ENCODE assay signal across 8 mouse cellular contexts in genomic region chr17:34196941-34197894, GRCm38 (mm10). TPM values are rescaled to one million over a fixed set of nuclear protein-coding genes. Genes with fewer than 3 reads are reported as not detected.
DNase-seq lines count a peak whose midpoint lies in the region; ATAC-seq lines count a peak whose summit lies in the region.

Gene Psmb8, plus strand, starts transcription at chr17:34197721.

- 5% methylated on average over 41 of the region's 41 CpGs for WGBS in forebrain, embryonic 12.5 days
- WGBS in heart, embryonic 16.5 days = 4% methylated on average over 41 of the region's 41 CpGs
- WGBS in liver, embryonic 13.5 days (ENCODE audit: insufficient replicate concordance) = 4% methylated on average over 41 of the region's 41 CpGs
- WGBS in stomach, embryonic 14.5 days = 6% methylated on average over 41 of the region's 41 CpGs

- ATAC-seq in forebrain, embryonic 12.5 days (ENCODE audit: low FRiP score) = peak; percentile 63
- peak; percentile 85 for ATAC-seq in heart, embryonic 16.5 days (replicated peaks; ENCODE audit: extremely low read depth, insufficient read depth, low FRiP score)
- peak; percentile 30; the same call in 1 of the 2 replicates for ATAC-seq in liver, embryonic 13.5 days (ENCODE audit: low read depth)
- ATAC-seq in stomach, embryonic 14.5 days (ENCODE audit: insufficient number of reproducible peaks, insufficient read depth, low FRiP score, low read depth) = peak; percentile 79; the same call in 1 of the 2 replicates

- peaks cover 19% of the 10 kb centered on the region for H3K4me1 ChIP-seq in forebrain, embryonic 12.5 days
- peaks cover 10% of the 10 kb centered on the region; the same call in 1 of the 2 replicates for H3K4me1 ChIP-seq in heart, embryonic 16.5 days (ENCODE audit: control insufficient read depth, insufficient read depth, low read length)
- H3K4me1 ChIP-seq in liver, embryonic 13.5 days (replicated peaks) = peaks cover 24% of the 10 kb centered on the region
- 0 out of 2 replicates have a peak, but pooled peaks cover 5% of the 10 kb centered on the region for H3K4me1 ChIP-seq in stomach, embryonic 14.5 days (ENCODE audit: control insufficient read depth, insufficient read depth, low read length)

- H3K9me3 ChIP-seq in forebrain, embryonic 12.5 days = no peaks in the 10 kb centered on the region
- H3K9me3 ChIP-seq in heart, embryonic 16.5 days (replicated peaks; ENCODE audit: control insufficient read depth, low read length) = no peaks in the 10 kb centered on the region
- H3K9me3 ChIP-seq in liver, embryonic 13.5 days (replicated peaks) = no peaks in the 10 kb centered on the region
- no peaks in the 10 kb centered on the region for H3K9me3 ChIP-seq in stomach, embryonic 14.5 days (ENCODE audit: control insufficient read depth, low read depth, low read length)

- H3K27ac ChIP-seq in forebrain, embryonic 12.5 days = no peak within 1 kb of the TSS
- H3K27ac ChIP-seq in heart, embryonic 16.5 days (ENCODE audit: low read length) = peak within 1 kb of the TSS; percentile 62
- no peak within 1 kb of the TSS for H3K27ac ChIP-seq in liver, embryonic 13.5 days
- H3K27ac ChIP-seq in stomach, embryonic 14.5 days (ENCODE audit: low read length) = no peak within 1 kb of the TSS

- H3K9ac ChIP-seq in forebrain, embryonic 12.5 days = no peak within 1 kb of the TSS
- peak within 1 kb of the TSS; percentile 75 for H3K9ac ChIP-seq in heart, embryonic 16.5 days (ENCODE audit: low read length)
- peak within 1 kb of the TSS; percentile 59; the same call in 1 of the 2 replicates for H3K9ac ChIP-seq in liver, embryonic 13.5 days
- H3K9ac ChIP-seq in stomach, embryonic 14.5 days (replicated peaks; ENCODE audit: low read depth, low read length) = 0 out of 2 replicates have a peak within 1 kb of the TSS, but pooled peaks have one; percentile 21

- peak; percentile 74 to 85 for DNase-seq in CD8-positive naive resting alpha-beta T cell, adult 2 months (ENCODE audit: low read depth in 2 of 2, low spot score in 2 of 2)
- DNase-seq in c-Kit-positive CD71-positive TER-119-positive erythroid progenitor cells, embryonic 14.5 days (ENCODE audit: low spot score) = peak; percentile 44
- peak; percentile 94 to 96 for DNase-seq in kidney, postnatal 25 days
- DNase-seq in liver, embryonic 13.5 days = peak; percentile 25
- DNase-seq in natural killer cell, adult 2 months (ENCODE audit: low spot score in 2 of 2) = peak; percentile 87 to 90

- peak within 1 kb of the TSS; percentile 39 for H3K4me3 ChIP-seq in forebrain, embryonic 12.5 days (replicated peaks)
- peak within 1 kb of the TSS; percentile 69 for H3K4me3 ChIP-seq in heart, embryonic 16.5 days (ENCODE audit: low read length)
- H3K4me3 ChIP-seq in liver, embryonic 13.5 days (replicated peaks) = peak within 1 kb of the TSS; percentile 59
- H3K4me3 ChIP-seq in stomach, embryonic 14.5 days (ENCODE audit: low read depth, low read length) = peak within 1 kb of the TSS; percentile 40

- H3K4me2 ChIP-seq in forebrain, embryonic 12.5 days = peak within 1 kb of the TSS; percentile 64
- peak within 1 kb of the TSS; percentile 89 for H3K4me2 ChIP-seq in heart, embryonic 16.5 days (ENCODE audit: low read depth, low read length)
- peak within 1 kb of the TSS; percentile 68 for H3K4me2 ChIP-seq in liver, embryonic 13.5 days
- peak within 1 kb of the TSS; percentile 62 for H3K4me2 ChIP-seq in stomach, embryonic 14.5 days (replicated peaks; ENCODE audit: low read depth, low read length)

- H3K36me3 ChIP-seq in forebrain, embryonic 12.5 days (replicated peaks) = no peaks in the 10 kb centered on the region
- no peaks in the 10 kb centered on the region for H3K36me3 ChIP-seq in heart, embryonic 16.5 days (ENCODE audit: control insufficient read depth, insufficient read depth)
- no peaks in the 10 kb centered on the region for H3K36me3 ChIP-seq in liver, embryonic 13.5 days
- H3K36me3 ChIP-seq in stomach, embryonic 14.5 days (ENCODE audit: control insufficient read depth, insufficient read depth, low read length) = no peaks in the 10 kb centered on the region

- peaks cover 96% of the 10 kb centered on the region for H3K27me3 ChIP-seq in forebrain, embryonic 12.5 days
- H3K27me3 ChIP-seq in heart, embryonic 16.5 days (ENCODE audit: control insufficient read depth, insufficient read depth, low read length) = peaks cover 52% of the 10 kb centered on the region
- peaks cover 78% of the 10 kb centered on the region for H3K27me3 ChIP-seq in liver, embryonic 13.5 days
- peaks cover 36% of the 10 kb centered on the region for H3K27me3 ChIP-seq in stomach, embryonic 14.5 days (ENCODE audit: control insufficient read depth, insufficient read depth, low read length)

RNA-seq across cellular contexts. Expression of gene Psmb8, which starts in this region (rescaled TPM):
- polyA plus RNA-seq in forebrain, embryonic 12.5 days (2016; fragmentation: Nextera tagmentation; extraction: Ambion mirVana) = 0.53 and 1.7 TPM in 2 replicates
- polyA plus RNA-seq in heart, embryonic 16.5 days (2015; fragmentation: Nextera tagmentation; extraction: Ambion mirVana) = 31.8 and 87.6 TPM in 2 replicates
- polyA plus RNA-seq in liver, embryonic 13.5 days (2015; fragmentation: Nextera tagmentation; extraction: Ambion mirVana) = 15.3 and 18.0 TPM in 2 replicates
- polyA plus RNA-seq in stomach, embryonic 14.5 days (2014; fragmentation: Nextera tagmentation; extraction: Ambion mirVana) = 5.9 and 8.3 TPM in 2 replicates

Comparison
In these comparisons a context has a peak if more than half of its experiments do, and no peak if none do; other contexts are left out.
1. DNase-seq: peak in every context shown above with its lines; median percentile 95 in kidney, postnatal 25 days; 88 in natural killer cell, adult 2 months; 80 in CD8-positive naive resting alpha-beta T cell, adult 2 months; 44 in c-Kit-positive CD71-positive TER-119-positive erythroid progenitor cells, embryonic 14.5 days; 25 in liver, embryonic 13.5 days.
2. ATAC-seq: peak in every context shown above with its lines; median percentile 85 in heart, embryonic 16.5 days; 79 in stomach, embryonic 14.5 days; 63 in forebrain, embryonic 12.5 days; 30 in liver, embryonic 13.5 days.